Mouse (Mus musculus): ENCODE results near the gene Six1. TPM values are rescaled to one million over a fixed set of nuclear protein-coding genes. Genes with fewer than 3 reads are reported as not detected.
A peak's percentile ranks its signal among the peaks of the same experiment; 100 is the strongest.
"Not testable (repeated sequence)": the region's sequence is repeated elsewhere in the genome, so short reads cannot be mapped to it uniquely, and the experiment has no call there.

Six1 gene
- under 1 TPM; 0.18 to 0.20 TPM for total RNA-seq (2021)
- long read RNA-seq, experiment 1, result 0 reads
- long read RNA-seq, experiment 2, result 0 reads

- no peak within 1 kb of the TSS for H3K27ac ChIP-seq
- TF ChIP-seq CTCF (conservative IDR thresholded peaks at IDR 0.05), result peak; percentile 48
- no peak for DNase-seq (ENCODE audit: low spot score in 2 of 2)
- H3K4me3 ChIP-seq, result peak within 1 kb of the TSS; percentile 49
Measured at GRCm38 (mm10) chr12:73053668-73054241, at the start of gene Six1. TSS of gene Six1 (minus strand) at chr12:73053887.

GRCm38 (mm10) chr12:73098593-73098992 is 44.9 kb upstream of the Six1 start:
- no peak for TF ChIP-seq CTCF (conservative IDR thresholded peaks at IDR 0.05)
- H3K4me3 ChIP-seq, result no peak overlapping the region
- no peak overlapping the region for H3K27ac ChIP-seq
- no peak for DNase-seq (ENCODE audit: low spot score in 2 of 2)

GRCm38 (mm10) chr12:73096177-73096576 is 42.5 kb upstream of the Six1 start:
- H3K4me3 ChIP-seq; H3K27ac ChIP-seq; DNase-seq (ENCODE audit: low spot score in 2 of 2): not testable (repeated sequence)

GRCm38 (mm10) chr12:73094605-73095004 is 40.9 kb upstream of the Six1 start:
- H3K4me3 ChIP-seq, result no peak overlapping the region
- DNase-seq (ENCODE audit: low spot score in 2 of 2), result no peak
- TF ChIP-seq CTCF (conservative IDR thresholded peaks at IDR 0.05), result no peak
- no peak overlapping the region for H3K27ac ChIP-seq

- DNase-seq (ENCODE audit: low spot score in 2 of 2), result no peak
- no peak for TF ChIP-seq CTCF (conservative IDR thresholded peaks at IDR 0.05)
- Histone ChIP-seq H3K27ac (no peak overlapping the region), H3K4me3 (no peak overlapping the region)
Measured at GRCm38 (mm10) chr12:73094189-73094588, 40.5 kb upstream of the Six1 start.

- TF ChIP-seq CTCF (conservative IDR thresholded peaks at IDR 0.05), result no peak
Measured at GRCm38 (mm10) chr12:73090672-73091335, 37.1 kb upstream of the Six1 start.

GRCm38 (mm10) chr12:73088911-73089310 is 35.2 kb upstream of the Six1 start:
- H3K27ac ChIP-seq, result no peak overlapping the region
- no peak for TF ChIP-seq CTCF (conservative IDR thresholded peaks at IDR 0.05)
- DNase-seq (ENCODE audit: low spot score in 2 of 2), result no peak
- H3K4me3 ChIP-seq, result no peak overlapping the region

More at GRCm38 (mm10) chr12:73090672-73091335, 37.1 kb upstream of the Six1 start:
- no peak for DNase-seq (ENCODE audit: low spot score in 2 of 2)
- Histone ChIP-seq H3K27ac (no peak overlapping the region), H3K4me3 (no peak overlapping the region)

- no peak overlapping the region for H3K27ac ChIP-seq
- no peak for DNase-seq (ENCODE audit: low spot score in 2 of 2)
- TF ChIP-seq CTCF (conservative IDR thresholded peaks at IDR 0.05), result no peak
- no peak overlapping the region for H3K4me3 ChIP-seq
Measured at GRCm38 (mm10) chr12:73088500-73088899, 34.8 kb upstream of the Six1 start.

GRCm38 (mm10) chr12:73087086-73087485 is 33.4 kb upstream of the Six1 start:
- H3K27ac ChIP-seq, result no peak overlapping the region
- DNase-seq (ENCODE audit: low spot score in 2 of 2), result no peak
- no peak for TF ChIP-seq CTCF (conservative IDR thresholded peaks at IDR 0.05)
- no peak overlapping the region for H3K4me3 ChIP-seq

- no peak for TF ChIP-seq CTCF (conservative IDR thresholded peaks at IDR 0.05)
- Histone ChIP-seq H3K4me3 (no peak overlapping the region), H3K27ac (no peak overlapping the region)
- DNase-seq (ENCODE audit: low spot score in 2 of 2), result no peak
Measured at GRCm38 (mm10) chr12:73085739-73086630, 32.3 kb upstream of the Six1 start.

- no peak overlapping the region for H3K4me3 ChIP-seq
- no peak overlapping the region for H3K27ac ChIP-seq
- DNase-seq (ENCODE audit: low spot score in 2 of 2), result no peak
- no peak for TF ChIP-seq CTCF (conservative IDR thresholded peaks at IDR 0.05)
Measured at GRCm38 (mm10) chr12:73083773-73084172, 30.1 kb upstream of the Six1 start.

GRCm38 (mm10) chr12:73081828-73082227 is 28.1 kb upstream of the Six1 start:
- H3K4me3 ChIP-seq; DNase-seq (ENCODE audit: low spot score in 2 of 2): not testable (repeated sequence)

GRCm38 (mm10) chr12:73060805-73061410 is 7.2 kb upstream of the Six1 start:
- TF ChIP-seq CTCF (conservative IDR thresholded peaks at IDR 0.05), result no peak
- DNase-seq (ENCODE audit: low spot score in 2 of 2), result no peak
- Histone ChIP-seq H3K27ac (no peak overlapping the region), H3K4me3 (no peak overlapping the region)

More at GRCm38 (mm10) chr12:73081828-73082227, 28.1 kb upstream of the Six1 start:
- not testable (repeated sequence) for H3K27ac ChIP-seq

All from layer of hippocampus, adult 2 months (tissue).